Mouse (Mus musculus) embryonic facial prominence, embryonic 15.5 days (tissue): ENCODE results near the gene Tnrc6c. TPM values are rescaled to one million over a fixed set of nuclear protein-coding genes. Genes with fewer than 3 reads are reported as not detected.

Source experiments
- ATAC-seq: fragments of 200-750 bp; cut with Nextera tagmentation; 2 replicates; pipeline ENCODE4 v1.8.0; 2017; ENCODE audit warnings: low read depth, moderate TSS enrichment; ENCODE audit not compliant: insufficient number of reproducible peaks, low FRiP score, low TSS enrichment
- H3K27ac ChIP-seq: fragments of 300-500 bp; sonication (generic); replicated peaks from 2 replicates; pipeline ENCODE4 v1.5.1; 2015; ENCODE audit warnings: mild to moderate bottlenecking, inconsistent platforms
- H3K27me3 ChIP-seq: fragments of 300-500 bp; sonication (generic); 2 replicates; pipeline ENCODE4 v1.6.1; 2015; ENCODE audit warnings: inconsistent platforms
- H3K36me3 ChIP-seq: fragments of 300-500 bp; sonication (generic); 2 replicates; pipeline ENCODE4 v1.6.1; 2015; ENCODE audit warnings: mild to moderate bottlenecking, inconsistent platforms
- H3K4me1 ChIP-seq: fragments of 300-500 bp; sonication (generic); 2 replicates; pipeline ENCODE4 v1.6.1; 2015; ENCODE audit warnings: inconsistent platforms
- H3K4me2 ChIP-seq: fragments of 300-500 bp; sonication (generic); replicated peaks from 2 replicates; pipeline ENCODE4 v1.6.1; 2015; ENCODE audit warnings: mild to moderate bottlenecking, inconsistent platforms
- H3K4me3 ChIP-seq: fragments of 300-500 bp; sonication (generic); replicated peaks from 2 replicates; pipeline ENCODE4 v1.5.1; 2015; ENCODE audit warnings: mild to moderate bottlenecking, inconsistent platforms
- H3K9ac ChIP-seq: fragments of 300-500 bp; sonication (generic); 2 replicates; pipeline ENCODE4 v1.6.1; 2015; ENCODE audit warnings: inconsistent platforms
- H3K9me3 ChIP-seq: fragments of 300-500 bp; sonication (generic); replicated peaks from 2 replicates; pipeline ENCODE4 v1.6.1; 2016; ENCODE audit warnings: inconsistent platforms
- WGBS: fragments of 180-500 bp; shearing (Covaris S2); methylation state at CpG from one replicate; pipeline ENCODE4 v1.1.7; 2015; 5-methylcytosine and 5-hydroxymethylcytosine counted together
- polyA plus RNA-seq: library from polyadenylated mRNA; unstranded; fragments of >200 nt; fragmentation: Nextera tagmentation; extraction: Ambion mirVana; gene quantifications from 2 replicates; pipeline ENCODE4 v1.2.1, GENCODE M21; 2015

Tnrc6c gene
- polyA plus RNA-seq: 17.1 and 17.3 TPM in 2 replicates

GRCm38 (mm10) chr11:117653491-117654351 lies at the start of gene Tnrc6c:
Gene Tnrc6c (plus strand): TSS chr11:117654289.
- Histone ChIP-seq H3K4me1 (peaks cover 30% of the 10 kb centered on the region), H3K4me2 (peak within 1 kb of the TSS; percentile 87)

GRCm38 (mm10) chr11:117606137-117606536 lies 48.0 kb upstream of the Tnrc6c start:
- no peaks in the 10 kb centered on the region for H3K9me3 ChIP-seq
- 39% methylated on average over 9 of the region's 9 CpGs for WGBS
- H3K36me3 ChIP-seq: no peaks in the 10 kb centered on the region
- H3K4me2 ChIP-seq: no peak overlapping the region; the same call in 1 of the 2 replicates
- H3K9ac ChIP-seq: no peak overlapping the region
- no peak for ATAC-seq
- 0 out of 2 replicates have a peak, but pooled peaks cover 4% of the 10 kb centered on the region for H3K27me3 ChIP-seq
- no peak overlapping the region for H3K27ac ChIP-seq
- no peak overlapping the region for H3K4me3 ChIP-seq
- H3K4me1 ChIP-seq: peaks cover 45% of the 10 kb centered on the region

More at GRCm38 (mm10) chr11:117653491-117654351, at the start of gene Tnrc6c:
- under 1% methylated on average over 62 of the region's 62 CpGs for WGBS
- Histone ChIP-seq H3K27me3 (peaks cover 2% of the 10 kb centered on the region; the same call in 1 of the 2 replicates), H3K36me3 (no peaks in the 10 kb centered on the region), H3K27ac (peak within 1 kb of the TSS; percentile 99), H3K9me3 (no peaks in the 10 kb centered on the region), H3K4me3 (peak within 1 kb of the TSS; percentile 84), H3K9ac (peak within 1 kb of the TSS; percentile 88)
- peak; percentile 91 for ATAC-seq

GRCm38 (mm10) chr11:117606605-117607203 lies 47.4 kb upstream of the Tnrc6c start:
- Histone ChIP-seq H3K4me1 (peaks cover 51% of the 10 kb centered on the region), H3K27ac (no peak overlapping the region), H3K9ac (no peak overlapping the region), H3K36me3 (no peaks in the 10 kb centered on the region), H3K9me3 (no peaks in the 10 kb centered on the region), H3K4me2 (no peak overlapping the region), H3K4me3 (no peak overlapping the region), H3K27me3 (no peaks in the 10 kb centered on the region)
- 15% methylated on average over 13 of the region's 13 CpGs for WGBS
- no peak for ATAC-seq

GRCm38 (mm10) chr11:117608141-117608789 lies 45.8 kb upstream of the Tnrc6c start:
- 0 out of 2 replicates have a peak, but pooled peaks have one; percentile 39 for ATAC-seq
- Histone ChIP-seq H3K27me3 (no peaks in the 10 kb centered on the region; the same call in 1 of the 2 replicates), H3K4me3 (no peak overlapping the region), H3K27ac (peak overlapping the region; percentile 68; the same call in 1 of the 2 replicates), H3K9me3 (no peaks in the 10 kb centered on the region), H3K36me3 (no peaks in the 10 kb centered on the region), H3K4me1 (peaks cover 54% of the 10 kb centered on the region), H3K4me2 (no peak overlapping the region), H3K9ac (no peak overlapping the region)
- WGBS: 21% methylated on average over 9 of the region's 9 CpGs

GRCm38 (mm10) chr11:117608976-117609375 lies 45.1 kb upstream of the Tnrc6c start:
- no peaks in the 10 kb centered on the region for H3K9me3 ChIP-seq
- H3K4me2 ChIP-seq: no peak overlapping the region
- no peaks in the 10 kb centered on the region; the same call in 1 of the 2 replicates for H3K27me3 ChIP-seq
- H3K27ac ChIP-seq: 0 out of 2 replicates have a peak overlapping the region, but pooled peaks have one; percentile 68
- no peak overlapping the region for H3K9ac ChIP-seq
- H3K4me1 ChIP-seq: peaks cover 54% of the 10 kb centered on the region
- H3K4me3 ChIP-seq: no peak overlapping the region
- ATAC-seq: no peak
- 48% methylated on average over 7 of the region's 7 CpGs for WGBS
- H3K36me3 ChIP-seq: no peaks in the 10 kb centered on the region

GRCm38 (mm10) chr11:117610589-117610988 lies 43.5 kb upstream of the Tnrc6c start:
- Histone ChIP-seq H3K27ac (0 out of 2 replicates have a peak overlapping the region, but pooled peaks have one; percentile 30), H3K36me3 (no peaks in the 10 kb centered on the region), H3K27me3 (peaks cover 11% of the 10 kb centered on the region), H3K4me3 (peak overlapping the region; percentile 31; the same call in 1 of the 2 replicates), H3K4me2 (peak overlapping the region; percentile 42; the same call in 1 of the 2 replicates), H3K4me1 (peaks cover 53% of the 10 kb centered on the region), H3K9me3 (no peaks in the 10 kb centered on the region), H3K9ac (no peak overlapping the region)
- ATAC-seq: no peak

- H3K4me2 ChIP-seq: peak overlapping the region; percentile 42
- peaks cover 48% of the 10 kb centered on the region for H3K4me1 ChIP-seq
- no peaks in the 10 kb centered on the region for H3K9me3 ChIP-seq
- H3K9ac ChIP-seq: no peak overlapping the region
- H3K27ac ChIP-seq: peak overlapping the region; percentile 28; the same call in 1 of the 2 replicates
- WGBS: 7% methylated on average over 13 of the region's 13 CpGs
- H3K4me3 ChIP-seq: peak overlapping the region; percentile 31
- ATAC-seq: peak; percentile 80
- H3K36me3 ChIP-seq: no peaks in the 10 kb centered on the region
- peaks cover 14% of the 10 kb centered on the region for H3K27me3 ChIP-seq
Measured at GRCm38 (mm10) chr11:117611068-117611467, 43.0 kb upstream of the Tnrc6c start.

- WGBS: 50% methylated on average over 5 of the region's 5 CpGs
- no peak overlapping the region for H3K9ac ChIP-seq
- peaks cover 20% of the 10 kb centered on the region for H3K27me3 ChIP-seq
- peaks cover 43% of the 10 kb centered on the region for H3K4me1 ChIP-seq
- ATAC-seq: no peak
- H3K36me3 ChIP-seq: no peaks in the 10 kb centered on the region
- H3K4me2 ChIP-seq: peak overlapping the region; percentile 42; the same call in 1 of the 2 replicates
- H3K27ac ChIP-seq: no peak overlapping the region
- peak overlapping the region; percentile 31; the same call in 1 of the 2 replicates for H3K4me3 ChIP-seq
- H3K9me3 ChIP-seq: no peaks in the 10 kb centered on the region
Measured at GRCm38 (mm10) chr11:117611860-117612259, 42.2 kb upstream of the Tnrc6c start.

- Histone ChIP-seq H3K4me3 (no peak overlapping the region), H3K27me3 (peaks cover 20% of the 10 kb centered on the region), H3K27ac (no peak overlapping the region), H3K36me3 (no peaks in the 10 kb centered on the region), H3K4me1 (peaks cover 50% of the 10 kb centered on the region), H3K9ac (no peak overlapping the region), H3K4me2 (no peak overlapping the region), H3K9me3 (no peaks in the 10 kb centered on the region)
- ATAC-seq: no peak
- 58% methylated on average over 7 of the region's 7 CpGs for WGBS
Measured at GRCm38 (mm10) chr11:117612885-117613284, 41.2 kb upstream of the Tnrc6c start.

- Histone ChIP-seq H3K4me2 (peak overlapping the region; percentile 42), H3K27me3 (peaks cover 20% of the 10 kb centered on the region), H3K27ac (peak overlapping the region; percentile 66), H3K9ac (no peak overlapping the region), H3K4me3 (peak overlapping the region; percentile 13; the same call in 1 of the 2 replicates), H3K9me3 (no peaks in the 10 kb centered on the region), H3K4me1 (peaks cover 30% of the 10 kb centered on the region), H3K36me3 (no peaks in the 10 kb centered on the region)
- 0 out of 2 replicates have a peak, but pooled peaks have one; percentile 32 for ATAC-seq
- 17% methylated on average over 16 of the region's 16 CpGs for WGBS
Measured at GRCm38 (mm10) chr11:117617368-117617908, 36.7 kb upstream of the Tnrc6c start.
